Mouse (Mus musculus) gastrocnemius, adult 2 months (tissue): ENCODE data around the gene Snrpd3. TPM values are rescaled to one million over a fixed set of nuclear protein-coding genes. Genes with fewer than 3 reads are reported as not detected.
A peak's percentile ranks its signal among the peaks of the same experiment; 100 is the strongest.

Experiments used
- DNase-seq: peaks from one replicate; pipeline ENCODE4 v3.0.0; 2022
- H3K27ac ChIP-seq: fragments of 200-600 bp; 2 replicates; pipeline ENCODE4 v1.8.1; 2022; ENCODE audit warnings: mild to moderate bottlenecking
- H3K4me3 ChIP-seq: fragments of 200-600 bp; 2 replicates; pipeline ENCODE4 v1.8.1; 2022; ENCODE audit warnings: mild to moderate bottlenecking, moderate library complexity
- CTCF ChIP-seq: fragments of 200-600 bp; IDR thresholded peaks from 2 replicates; pipeline ENCODE4 v1.8.1; 2022; ENCODE audit warnings: antibody characterized with exemption, mild to moderate bottlenecking, moderate library complexity
- intact Hi-C: fragments of 180-260 bp; cut with DNase I; formaldehyde crosslinking; loops from one replicate; pipeline ENCODE4 v1.15.1; 2025
- total RNA-seq, 2 experiments: library from RNA; stranded (reverse); gene quantifications; 2 replicates each; pipeline ENCODE4 v1.2.3; 2021

Snrpd3 gene
- total RNA-seq, 2 experiments from 2014 or later: 65.9 to 91.4 TPM

DNA sequence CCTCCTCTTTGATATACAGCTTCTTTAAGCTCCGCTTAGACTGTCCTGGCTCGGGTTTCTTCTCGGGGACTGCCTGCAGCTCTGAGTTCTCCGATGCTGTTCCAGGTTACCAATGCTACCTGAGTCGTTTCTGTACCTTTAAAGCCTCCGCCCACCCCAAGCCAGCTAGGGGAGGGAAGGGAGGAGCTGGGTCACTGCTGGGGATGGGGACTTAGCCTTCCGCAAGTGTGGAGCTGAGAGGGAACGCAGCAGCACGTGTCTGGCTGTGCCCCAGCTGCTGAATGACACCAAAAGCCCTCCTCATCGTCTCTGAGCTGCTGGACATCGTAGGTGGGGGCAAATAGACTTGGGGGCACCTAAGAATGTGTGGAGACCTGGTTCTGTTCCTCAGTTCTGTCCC lies 51.1 kb downstream of the Snrpd3 start:
- TF ChIP-seq CTCF: no peak
- H3K27ac ChIP-seq: no peak overlapping the region
- intact Hi-C loops: no loop called here
- DNase-seq: no peak
- H3K4me3 ChIP-seq: no peak overlapping the region

DNA sequence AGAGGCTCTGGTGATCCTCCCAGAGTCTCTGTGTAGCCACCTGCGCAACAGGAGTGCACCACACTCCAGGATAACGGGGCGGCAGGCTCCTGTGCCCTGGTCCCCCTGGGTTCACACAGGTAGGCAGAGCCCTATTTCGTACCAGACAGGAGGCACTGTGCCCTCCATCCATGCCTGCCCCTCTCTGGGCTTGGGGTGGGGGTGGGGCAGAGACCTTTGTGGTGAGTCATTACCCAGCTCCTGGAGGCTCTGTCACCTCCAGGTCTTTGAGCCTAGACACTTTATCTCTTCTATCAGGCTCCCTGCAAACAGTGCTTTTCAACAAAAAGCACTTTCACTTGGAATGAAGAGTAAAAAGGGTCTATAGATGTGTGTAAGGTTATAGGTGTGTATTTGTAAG lies 51.5 kb downstream of the Snrpd3 start:
- no peak for TF ChIP-seq CTCF
- DNase-seq: no peak
- Histone ChIP-seq H3K4me3 (no peak overlapping the region), H3K27ac (no peak overlapping the region)
- intact Hi-C loops: no loop called here

DNA sequence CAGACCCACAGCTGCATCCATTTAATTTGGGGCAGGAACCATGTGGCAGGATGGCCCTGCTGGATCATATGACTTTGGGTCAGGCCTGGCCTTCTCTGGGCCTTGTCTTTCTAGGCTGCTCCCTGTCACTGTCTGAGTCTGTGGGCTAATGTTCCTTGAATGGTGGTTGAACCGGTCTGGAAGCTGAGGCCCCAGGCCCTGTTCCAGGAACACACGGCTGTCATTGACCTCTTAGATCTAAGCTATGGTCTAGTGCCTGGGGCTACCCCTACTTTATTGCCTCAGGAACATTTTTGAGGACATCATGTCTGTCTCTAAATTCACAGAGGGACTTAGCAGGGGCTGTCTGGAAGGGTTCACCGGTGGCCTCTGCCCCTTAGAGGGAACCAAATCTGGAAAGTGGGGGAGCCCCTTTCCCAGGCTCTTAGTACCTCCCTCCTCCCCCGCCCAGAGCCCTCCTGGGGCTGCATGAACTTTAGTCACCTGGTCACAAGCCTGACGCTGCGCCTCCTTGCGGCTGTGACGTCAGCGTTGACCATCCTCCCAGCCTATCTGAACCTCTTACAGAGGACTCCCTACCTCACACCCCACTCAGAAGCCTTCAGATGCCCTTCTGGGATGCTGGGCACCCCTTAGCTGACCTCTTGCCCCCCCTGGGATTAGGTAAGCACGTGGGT lies 53.8 kb downstream of the Snrpd3 start:
- no peak for TF ChIP-seq CTCF
- Histone ChIP-seq H3K27ac (no peak overlapping the region), H3K4me3 (no peak overlapping the region)
- DNase-seq: no peak
- intact Hi-C loops: no loop called here

DNA sequence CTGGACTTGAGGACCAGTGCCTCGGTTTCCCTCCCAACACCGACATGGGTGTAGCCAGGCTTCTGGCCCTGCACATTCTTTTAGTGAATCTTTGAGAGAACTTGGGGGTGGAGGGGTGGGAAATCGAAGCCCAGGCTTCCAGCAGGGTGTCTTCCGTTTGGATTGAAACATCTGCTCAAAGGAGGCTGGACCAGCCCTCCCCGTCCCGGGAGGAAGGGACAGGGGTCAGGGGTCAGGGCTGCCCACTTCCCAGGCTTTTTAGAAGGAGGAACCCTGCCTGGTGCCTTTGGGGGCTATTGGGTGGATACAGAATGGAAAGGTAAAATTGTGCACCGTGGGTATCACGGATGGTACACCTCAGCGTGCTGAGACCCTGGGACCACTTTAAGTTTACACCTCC lies 54.6 kb downstream of the Snrpd3 start:
- no peak for DNase-seq
- intact Hi-C loops: no loop called here
- no peak for TF ChIP-seq CTCF
- Histone ChIP-seq H3K27ac (no peak overlapping the region), H3K4me3 (no peak overlapping the region)

DNA sequence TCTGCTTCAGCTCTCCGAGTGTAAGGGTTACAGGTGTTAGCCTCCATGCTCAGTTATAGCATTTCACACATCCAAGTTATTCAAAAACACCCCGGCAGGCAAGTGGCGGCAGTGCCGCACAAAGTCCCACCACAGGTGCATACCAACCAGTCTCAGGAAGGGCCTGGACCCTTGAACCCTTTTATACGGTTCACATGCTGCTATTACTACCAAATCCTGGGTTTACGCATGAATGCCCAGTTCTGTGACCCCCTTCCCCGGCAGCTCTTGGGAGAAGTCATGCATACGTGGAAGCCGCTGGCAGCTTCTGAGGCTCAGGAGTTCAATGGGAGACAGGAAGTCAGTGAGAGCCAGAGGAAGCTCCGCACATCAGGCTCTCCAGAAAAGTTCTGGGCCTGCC lies 55.8 kb downstream of the Snrpd3 start:
- DNase-seq: no peak
- Histone ChIP-seq H3K27ac (no peak overlapping the region), H3K4me3 (no peak overlapping the region)
- intact Hi-C loops: no loop called here
- TF ChIP-seq CTCF: no peak

DNA sequence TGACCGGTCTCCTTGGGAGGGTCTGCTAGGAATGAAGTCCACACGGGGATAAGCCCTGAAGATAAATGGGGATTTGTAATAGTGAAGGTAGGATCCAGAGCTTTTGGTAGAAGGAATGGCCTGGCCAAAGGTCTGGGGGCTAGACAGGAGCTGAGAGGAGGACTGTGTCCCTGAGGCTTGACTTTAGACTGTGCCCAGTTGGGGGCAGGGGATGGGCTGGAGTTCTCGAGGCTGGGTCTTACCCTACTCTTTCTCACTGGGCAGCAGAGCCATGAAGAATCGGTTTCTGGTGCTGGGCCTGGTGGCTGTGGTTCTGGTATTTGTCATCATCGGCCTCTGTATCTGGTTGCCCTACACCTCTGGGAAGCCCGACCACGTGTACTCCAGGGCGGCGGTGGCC lies 56.6 kb downstream of the Snrpd3 start:
- no peak overlapping the region for H3K27ac ChIP-seq
- H3K4me3 ChIP-seq: no peak overlapping the region
- no peak for DNase-seq
- intact Hi-C loops: no loop called here
- no peak for TF ChIP-seq CTCF

DNA sequence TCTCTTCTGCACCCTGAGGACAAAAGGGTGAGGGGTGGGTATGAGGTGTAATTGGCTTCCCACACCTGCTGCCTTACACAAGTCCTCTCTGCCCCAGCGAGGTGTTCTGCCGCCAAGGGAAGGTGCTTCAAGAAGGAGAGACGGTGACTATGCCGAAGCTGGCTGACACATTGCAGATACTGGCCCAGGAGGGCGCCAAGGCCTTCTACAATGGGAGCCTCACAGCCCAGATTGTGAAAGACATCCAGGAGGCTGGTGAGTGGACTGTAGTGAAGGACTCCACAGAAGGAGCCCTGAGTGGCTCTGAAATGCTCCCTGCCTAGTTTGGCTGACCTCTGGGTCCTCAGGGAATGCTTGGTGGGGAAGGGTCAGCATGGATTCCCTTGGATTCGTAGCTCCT lies 61.8 kb downstream of the Snrpd3 start:
- no peak overlapping the region for H3K27ac ChIP-seq
- DNase-seq: no peak
- H3K4me3 ChIP-seq: no peak overlapping the region
- intact Hi-C loops: no loop called here
- TF ChIP-seq CTCF: no peak

DNA sequence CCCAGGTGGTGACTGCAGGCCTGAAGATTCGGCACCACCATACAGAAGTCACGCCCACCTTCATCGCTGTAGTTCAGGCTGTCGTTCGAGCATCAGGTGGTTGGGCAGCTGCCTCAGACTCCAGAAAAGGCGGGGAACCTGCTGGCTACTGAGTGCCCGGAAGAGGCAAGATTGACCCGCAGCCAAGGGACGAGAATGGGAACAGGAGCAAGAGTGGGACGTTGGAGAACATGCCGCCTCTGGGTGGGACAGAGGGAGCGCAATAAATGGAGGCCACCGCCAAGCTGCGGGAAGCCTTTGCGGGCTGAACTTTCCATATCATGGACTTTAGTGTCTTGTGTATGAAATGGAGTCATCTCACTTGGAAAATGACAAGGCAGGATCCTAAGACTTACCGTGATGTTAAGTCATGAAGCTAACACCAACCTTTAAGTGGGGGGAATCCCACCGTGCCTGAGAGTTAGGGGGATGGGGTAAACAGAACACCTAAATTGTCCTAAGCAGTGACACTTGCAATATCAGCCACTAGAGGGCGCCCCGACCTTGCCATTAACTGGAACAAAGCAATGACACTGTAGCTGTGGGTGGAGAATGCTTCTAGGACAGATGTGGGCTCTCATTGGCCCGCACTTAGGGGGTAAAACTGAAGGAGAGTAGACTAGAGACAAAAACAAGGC lies 68.7 kb downstream of the Snrpd3 start:
- Histone ChIP-seq H3K27ac (peak overlapping the region; percentile 84), H3K4me3 (no peak overlapping the region; the same call in 1 of the 2 replicates)
- peak; percentile 91 for DNase-seq
- no peak; the same call in 1 of the 2 replicates for TF ChIP-seq CTCF
- intact Hi-C loops: loop anchor here (1.0 to 10.0 kb wide), 5 partner anchors 49 to 369 kb away; partner anchors contain the start of gene Gm5134

GRCm38 (mm10) chr10:75586553-75586879 lies 69.2 kb downstream of the Snrpd3 start:
- intact Hi-C loops: loop anchor here (1.0 to 10.0 kb wide), 5 partner anchors 49 to 368 kb away; partner anchors contain the start of gene Gm5134
- Histone ChIP-seq H3K4me3 (no peak overlapping the region), H3K27ac (peak overlapping the region; percentile 84)
- no peak for TF ChIP-seq CTCF
- DNase-seq: no peak

Other genes with a start within 250 kb of the Snrpd3 start
- gene Adora2a, start 200.7 kb upstream of the Snrpd3 start, total RNA-seq: under 1 TPM; 0.92 to 0.98 TPM
- gene Upb1, start 116.4 kb upstream of the Snrpd3 start, total RNA-seq: not detected
- gene Gucd1, start 421 bp downstream of the Snrpd3 start, total RNA-seq: 10 to 100 TPM; 48.2 to 78.7 TPM
- gene Lrrc75b, start 42.8 kb downstream of the Snrpd3 start, total RNA-seq: under 1 TPM; 0.11 to 0.15 TPM
- not detected for gene Ggt1, start 44.1 kb downstream of the Snrpd3 start, total RNA-seq
- 1 to 10 TPM; 2.9 to 4.6 TPM for gene Ggt5, start 71.8 kb downstream of the Snrpd3 start, total RNA-seq
- 1 to 10 TPM; 1.0 to 2.4 TPM for gene Susd2, start 126.5 kb downstream of the Snrpd3 start, total RNA-seq
- 10 to 100 TPM in 1 of 2 experiments, 1 to 10 TPM in 1; 8.4 to 11.0 TPM for gene Cabin1, start 246.8 kb downstream of the Snrpd3 start, total RNA-seq